Mouse (Mus musculus) embryo, embryonic 10.5 days (tissue): ENCODE data around the gene Rpgr.

Experiments
- DNase-seq: peaks from one replicate; pipeline ENCODE4 v3.0.0-alpha.2; 2015; ENCODE audit warnings: low spot score

Rpgr gene

DNA sequence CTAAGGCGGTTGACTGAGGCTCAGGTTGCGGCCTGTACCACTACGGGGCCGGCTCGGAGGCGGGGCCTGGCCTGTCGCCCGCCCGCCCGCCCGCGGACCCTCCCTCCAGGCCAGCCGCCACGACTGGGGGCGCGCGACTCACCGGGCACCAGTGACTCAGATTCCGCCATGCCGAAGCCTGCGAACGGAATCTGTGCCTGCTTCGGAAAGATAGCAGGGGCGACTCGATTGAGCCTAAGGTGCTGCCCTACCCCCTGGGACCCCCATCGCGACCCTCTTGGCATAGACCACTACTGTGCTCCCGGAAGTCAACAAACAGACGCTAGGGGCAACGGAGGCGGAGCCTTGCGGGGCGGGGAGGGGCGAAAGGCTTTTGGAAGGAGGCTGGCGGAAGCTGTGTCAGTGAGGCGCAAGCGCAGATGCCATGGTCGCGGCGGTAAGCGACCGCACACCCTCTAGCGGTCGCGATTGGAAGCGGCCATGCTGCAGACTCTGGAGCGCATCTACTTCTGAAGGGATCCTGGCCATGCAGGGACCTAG is at the start of gene Rpgr:
Rpgr (minus strand) TSS at position 511 of the 540 bp plus-strand sequence.
- DNase-seq: peak; percentile 92

DNA sequence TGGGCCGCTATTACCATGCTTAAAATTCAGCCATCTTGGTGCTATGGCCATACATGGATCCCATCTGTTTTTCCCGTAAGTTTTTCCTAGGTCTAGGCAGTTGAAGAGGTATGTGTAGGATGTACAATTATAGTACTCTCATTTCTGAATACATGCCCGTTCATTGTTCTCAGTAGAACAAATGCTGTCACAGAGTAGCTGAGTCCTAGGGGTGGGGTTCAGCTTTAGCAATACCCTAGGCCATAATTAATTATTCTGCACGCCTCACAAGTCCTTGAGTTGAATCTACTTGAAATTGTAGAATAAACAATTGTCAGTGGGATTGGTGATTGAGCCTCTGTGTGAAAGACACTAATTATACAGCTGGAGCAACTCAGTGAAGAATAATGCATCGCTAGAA is 41.5 kb upstream of the Rpgr start:
- no peak for DNase-seq

DNA sequence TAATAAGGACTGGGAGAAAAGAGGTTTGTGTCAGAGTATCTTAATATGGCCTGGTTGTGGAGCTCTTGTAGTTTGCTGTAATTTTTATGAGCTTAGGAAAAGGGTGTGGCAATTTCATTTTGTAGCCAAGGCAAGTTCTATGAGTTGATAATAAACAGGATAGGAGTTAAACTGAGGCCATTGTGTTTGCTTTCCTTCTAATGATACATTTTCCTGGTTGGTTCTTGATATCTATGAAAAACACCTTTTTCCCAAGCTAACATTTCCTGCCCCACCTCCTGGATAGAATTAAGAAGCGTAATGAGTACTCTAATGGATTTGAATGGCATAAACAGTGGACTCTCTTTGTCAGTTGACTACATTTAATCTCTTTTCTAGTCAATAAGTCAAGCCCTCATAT is 41.1 kb upstream of the Rpgr start:
- DNase-seq: no peak

DNA sequence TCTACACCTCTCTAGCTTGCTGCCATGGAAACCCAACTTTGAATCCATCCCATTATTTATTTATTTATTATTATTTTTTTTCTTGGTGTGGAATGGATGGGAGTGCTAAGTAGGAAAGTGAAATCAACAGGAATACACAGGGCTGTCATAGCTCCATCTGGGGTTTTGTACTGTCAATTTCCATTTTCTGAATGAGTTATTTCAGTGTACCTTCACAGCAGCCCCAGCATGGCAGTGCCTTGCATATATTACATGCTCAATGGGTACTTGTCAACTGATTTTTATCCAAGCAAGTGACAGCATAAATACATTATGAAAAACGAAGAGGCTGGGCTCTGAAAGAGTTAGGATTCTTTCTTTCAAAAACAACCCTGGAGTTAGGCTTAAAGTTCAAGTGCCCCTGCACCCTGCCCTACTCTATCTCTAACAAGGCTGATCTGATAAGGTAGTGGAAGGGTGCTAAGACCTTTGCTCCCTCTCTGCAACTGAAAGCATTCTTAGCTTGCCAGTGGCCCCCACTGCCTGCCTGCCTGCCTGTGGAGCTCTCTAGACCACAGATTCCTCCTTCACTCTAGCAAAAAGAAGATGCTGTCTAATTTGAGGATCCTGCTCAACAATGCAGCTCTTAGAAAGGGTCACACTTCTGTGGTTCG is 35.3 kb upstream of the Rpgr start, which contains the start of gene Otc:
Otc (plus strand) TSS at position 454 of the 653 bp plus-strand sequence.
- no peak for DNase-seq

DNA sequence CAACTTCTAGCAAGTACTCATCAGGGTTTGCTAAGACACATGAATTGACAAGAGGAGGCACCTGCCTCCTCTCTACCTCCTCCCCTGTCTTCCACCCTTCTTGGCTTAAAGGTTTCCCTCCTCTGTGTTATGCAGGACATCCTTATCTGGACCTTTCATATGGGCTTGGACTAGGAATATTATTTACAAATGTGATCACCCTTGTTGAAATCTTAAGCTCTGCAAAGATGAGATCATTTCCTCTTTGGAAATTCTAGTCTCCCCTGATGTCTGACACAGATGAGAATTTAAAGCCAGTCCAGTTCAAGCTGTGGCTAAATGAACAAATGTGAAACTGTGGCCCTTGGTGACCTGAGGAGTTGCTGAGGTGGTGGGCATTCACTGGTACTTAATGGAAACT is 34.6 kb upstream of the Rpgr start:
- DNase-seq: no peak

DNA sequence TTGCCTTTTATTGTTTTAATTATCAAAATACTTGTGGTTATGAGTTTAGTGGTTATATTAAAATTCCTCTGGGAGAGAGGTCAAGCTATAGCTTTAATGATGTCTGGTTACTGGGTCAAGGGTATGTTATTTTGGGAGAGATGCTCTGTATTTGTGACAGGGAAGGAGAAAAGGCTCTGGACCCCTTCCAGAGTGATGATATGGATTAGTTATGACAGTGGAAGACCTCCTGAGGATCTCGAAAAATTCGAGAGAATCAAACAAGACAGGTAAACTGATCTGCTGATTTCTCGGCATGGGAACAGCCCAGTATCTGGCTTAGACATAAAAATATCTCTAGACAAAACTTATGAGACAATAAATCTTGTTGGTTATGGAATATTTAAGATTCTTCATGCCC is 27.2 kb upstream of the Rpgr start:
- DNase-seq: no peak

DNA sequence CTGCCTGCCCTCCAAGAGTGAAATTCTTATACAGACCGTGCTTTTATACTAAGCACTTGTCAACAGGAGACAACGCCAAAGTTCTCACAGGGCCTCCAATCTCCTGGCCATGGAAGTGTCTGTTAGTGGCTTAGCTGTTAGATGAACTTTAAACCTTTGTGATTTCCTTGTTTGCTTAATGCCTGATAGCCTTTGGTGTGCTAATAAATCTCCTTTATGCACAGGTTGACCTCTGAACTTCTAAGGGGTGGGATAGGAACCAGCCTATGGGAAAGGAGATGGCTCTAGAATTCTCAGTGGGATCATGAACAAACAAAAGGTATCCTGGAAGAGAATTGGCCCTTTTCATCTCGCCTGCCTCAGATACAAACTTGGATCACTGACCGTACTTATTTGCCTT is 22.8 kb upstream of the Rpgr start:
- DNase-seq: peak; percentile 4

DNA sequence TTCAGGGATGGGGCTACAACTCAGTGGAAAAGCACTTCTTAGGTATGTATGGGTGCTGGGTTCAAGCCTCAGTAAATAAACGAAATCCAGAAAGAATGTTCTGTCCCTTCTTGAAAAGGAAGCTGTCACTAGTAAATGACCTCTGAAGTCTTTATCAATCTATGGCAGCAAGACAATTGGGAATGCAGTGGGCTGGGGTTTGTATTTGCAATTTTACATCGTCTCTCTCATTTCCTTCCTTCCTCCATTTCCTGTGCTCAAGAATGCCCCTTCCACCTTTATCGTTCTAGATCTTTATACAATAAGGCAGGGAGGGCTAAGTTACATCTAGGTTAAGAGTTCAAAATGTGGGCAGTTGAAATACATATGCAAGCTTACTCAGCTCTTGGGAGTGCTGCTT is 17.9 kb upstream of the Rpgr start:
- DNase-seq: no peak

DNA sequence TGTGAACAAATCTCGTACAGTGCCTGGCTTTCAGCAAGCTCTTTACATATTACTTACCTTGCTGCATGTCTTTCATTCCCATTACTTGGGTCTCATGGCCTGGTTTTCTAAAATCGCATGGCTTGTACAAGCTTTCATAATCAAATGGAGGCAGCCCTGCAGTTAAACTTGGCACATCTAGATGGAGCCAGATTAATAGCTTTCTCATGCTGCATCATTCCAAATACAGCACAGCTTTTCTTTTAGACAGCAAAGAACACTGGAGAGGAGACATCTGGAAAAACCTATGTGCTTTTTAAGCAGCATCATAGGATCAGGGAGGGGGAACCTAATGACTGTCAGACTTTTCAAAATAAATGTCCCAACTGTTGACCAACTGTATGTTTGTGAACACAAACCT is 16.3 kb upstream of the Rpgr start:
- no peak for DNase-seq

DNA sequence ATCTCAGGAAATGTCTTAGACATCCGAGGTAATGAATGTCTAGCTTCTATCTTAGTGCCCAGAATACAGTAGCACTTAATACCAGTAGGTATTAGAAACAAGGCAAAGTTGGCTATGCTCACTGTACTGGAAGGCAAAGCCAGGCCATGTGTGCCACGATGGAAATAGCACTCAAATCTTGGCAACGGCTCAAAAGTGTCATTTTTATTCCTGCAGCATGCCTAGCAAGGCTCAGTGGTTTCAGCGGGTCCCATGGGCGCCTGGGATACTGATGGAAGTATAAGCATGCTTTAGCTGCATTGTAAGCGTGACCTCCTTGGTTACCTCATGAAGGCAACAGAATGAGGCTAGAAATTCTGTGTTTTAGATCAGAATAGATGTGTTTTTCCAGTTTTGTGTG is 2.6 kb upstream of the Rpgr start:
- no peak for DNase-seq

DNA sequence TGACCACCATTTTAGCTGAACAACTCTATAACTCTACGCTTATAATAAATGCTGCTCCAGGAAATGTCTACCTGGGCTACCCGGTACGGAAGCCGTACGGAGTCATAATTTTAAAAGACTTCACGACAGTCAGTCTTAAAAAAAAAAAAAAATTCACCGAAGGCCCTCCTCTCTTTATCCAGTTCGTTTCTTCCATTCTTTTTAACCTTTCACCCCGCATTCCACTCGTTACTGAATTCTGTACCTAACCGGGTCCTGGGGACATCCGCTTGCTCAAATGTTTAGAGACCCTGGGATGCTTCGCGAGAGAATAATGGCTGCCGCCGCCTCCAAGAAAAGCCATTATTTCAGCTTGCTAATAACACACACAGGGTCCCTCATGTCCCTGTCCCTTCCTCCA is 748 bp downstream of the Rpgr start:
- DNase-seq: peak; percentile 59

DNA sequence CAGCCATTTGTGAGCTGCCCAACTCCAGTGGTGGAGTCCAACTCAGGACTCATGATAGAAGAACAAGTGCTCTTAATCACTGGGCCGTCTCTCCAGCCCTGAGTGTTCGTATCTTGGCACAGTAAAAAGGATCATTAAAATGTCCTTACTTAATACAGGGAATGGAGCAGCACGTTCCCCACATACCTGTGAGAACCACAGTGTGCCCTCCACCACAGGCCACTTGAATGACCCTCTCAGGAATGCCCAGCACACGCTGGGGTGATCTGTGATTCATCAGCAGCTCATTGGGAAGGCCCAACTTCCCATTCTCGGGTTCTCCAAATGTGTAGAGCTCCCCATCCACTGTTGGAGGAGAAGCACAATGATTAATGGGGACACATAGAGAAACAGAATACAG is 10.8 kb downstream of the Rpgr start:
- no peak for DNase-seq

DNA sequence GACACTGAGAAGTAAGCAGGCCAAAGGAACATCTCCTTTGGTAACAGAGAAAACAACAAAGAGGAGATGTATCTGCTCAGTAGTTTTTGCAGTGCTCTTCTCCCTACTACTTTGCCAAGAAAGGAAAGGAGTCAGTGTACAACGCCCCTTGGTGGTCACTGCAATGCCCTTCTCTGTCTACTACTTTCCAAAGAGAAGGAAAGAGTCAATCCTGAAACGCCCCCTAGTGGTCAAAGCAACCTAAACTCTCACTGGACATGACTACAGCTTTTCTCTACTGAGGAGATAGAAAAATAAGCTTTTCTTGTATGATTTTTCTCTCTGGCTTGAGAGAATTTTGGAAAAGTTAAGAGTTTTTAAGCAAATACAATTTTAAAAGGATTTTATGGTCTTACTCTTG is 15.4 kb downstream of the Rpgr start:
- peak; percentile 77 for DNase-seq

DNA sequence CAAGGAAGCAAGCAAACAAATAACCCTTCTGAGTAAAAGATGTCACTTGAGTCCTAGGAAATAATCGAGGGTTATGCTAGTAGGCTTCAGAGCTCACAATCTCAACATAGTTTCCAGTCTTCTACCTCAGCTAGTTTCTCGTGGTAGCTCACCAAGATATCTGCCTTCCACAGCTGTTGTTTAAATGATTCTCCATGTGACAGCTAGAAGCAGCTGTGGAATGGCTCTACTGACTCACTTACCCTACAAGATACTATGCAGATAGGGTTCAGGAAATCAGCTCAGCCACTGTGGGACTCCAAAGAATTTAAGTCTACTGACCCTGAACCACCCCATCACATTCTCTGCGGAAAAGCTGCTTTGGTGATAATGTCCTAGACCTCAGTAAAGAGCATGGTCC is 64.3 kb downstream of the Rpgr start:
- DNase-seq: no peak

DNA sequence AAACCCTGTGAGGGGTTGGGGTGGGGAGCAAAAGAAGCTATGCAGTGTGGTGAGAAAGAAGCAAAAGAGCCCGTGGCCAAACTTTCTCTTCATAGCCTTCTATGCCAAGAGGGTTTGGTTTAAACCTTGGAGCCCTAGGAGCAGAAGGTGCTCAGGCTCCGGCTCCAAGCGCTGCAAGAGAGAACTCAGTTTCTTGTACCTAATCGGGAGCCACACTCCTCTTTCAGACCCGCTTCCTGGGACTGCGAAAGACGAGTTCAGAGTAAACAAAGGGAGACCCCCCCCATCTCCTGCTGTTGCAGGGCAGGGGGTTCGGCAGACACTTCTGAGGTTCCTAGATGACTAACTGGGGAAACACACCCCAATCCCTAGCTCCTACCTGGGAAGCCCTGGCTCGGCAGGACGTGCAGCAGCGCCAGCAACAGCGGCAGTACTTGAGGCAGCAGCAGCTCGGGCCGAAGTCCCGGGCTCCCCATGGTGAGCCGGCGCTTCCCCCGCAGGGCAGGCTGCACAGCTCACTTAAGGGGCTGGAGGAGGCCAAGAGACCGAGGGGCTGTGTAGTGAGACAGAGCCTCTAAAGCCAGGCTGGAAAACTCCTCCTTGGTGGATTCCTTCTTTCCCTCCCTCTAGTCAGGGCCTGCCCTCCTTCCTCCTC is 99.5 kb downstream of the Rpgr start, which contains the start of gene Srpx:
Srpx (minus strand) TSS at position 645 of the 655 bp plus-strand sequence.
- DNase-seq: peak; percentile 19

DNA sequence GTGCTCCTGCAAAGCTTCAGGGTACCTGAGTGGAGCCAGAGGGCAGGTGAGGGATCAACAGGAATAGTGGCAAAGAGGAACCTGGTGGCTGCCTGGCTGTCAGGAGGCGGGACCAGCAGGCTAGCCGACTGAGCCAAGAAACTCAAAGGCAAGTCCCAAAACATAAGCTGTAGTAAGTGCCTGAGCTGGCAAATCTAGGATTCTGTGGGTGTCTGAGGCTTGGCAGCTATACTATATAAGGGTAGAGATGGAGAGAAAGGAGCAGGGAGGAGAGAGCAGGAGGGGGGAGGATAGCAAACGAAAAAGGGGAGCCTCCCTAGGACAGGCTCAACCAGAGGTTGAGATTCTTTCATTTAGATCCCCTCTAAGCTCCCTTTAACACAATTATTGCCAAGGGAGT is 100.9 kb downstream of the Rpgr start:
- no peak for DNase-seq

DNA sequence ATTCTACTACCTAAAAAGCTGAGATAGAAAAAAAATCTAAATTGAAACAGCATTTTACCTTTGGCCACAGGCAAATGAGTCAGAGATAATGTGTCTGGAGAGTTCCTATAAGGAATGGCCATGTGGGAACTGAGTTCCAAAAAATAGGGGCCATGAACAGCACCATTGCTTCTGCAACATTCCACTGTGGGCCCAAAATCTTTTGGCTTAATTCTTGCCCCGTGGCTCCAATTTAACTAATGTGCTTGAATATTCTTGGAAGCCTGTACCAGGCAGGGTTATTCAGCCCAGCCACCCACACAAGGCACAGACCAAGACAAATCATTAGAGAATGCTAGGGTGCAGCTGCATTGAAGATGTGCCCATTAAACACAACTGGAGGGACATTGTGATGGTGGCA is 106.0 kb downstream of the Rpgr start:
- DNase-seq: no peak

DNA sequence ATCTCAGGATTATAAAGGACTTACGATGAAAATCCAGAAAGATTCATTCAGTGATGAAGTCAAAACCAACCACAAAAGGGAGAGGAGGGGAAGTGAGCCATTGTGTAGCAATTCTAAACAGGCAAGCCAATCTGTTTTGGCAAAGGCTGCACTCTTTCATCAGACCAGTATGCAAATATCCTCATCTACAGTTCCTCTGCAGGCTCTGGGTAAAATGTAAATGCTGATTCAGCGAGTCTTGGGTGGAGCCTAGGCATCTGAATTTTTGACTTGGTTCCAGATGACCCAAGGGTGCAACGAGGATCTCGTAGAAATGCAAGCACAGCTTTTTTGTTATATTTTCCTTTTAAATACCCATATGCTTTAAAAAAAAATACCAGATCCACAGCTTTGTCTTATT is 108.2 kb downstream of the Rpgr start:
- no peak for DNase-seq

DNA sequence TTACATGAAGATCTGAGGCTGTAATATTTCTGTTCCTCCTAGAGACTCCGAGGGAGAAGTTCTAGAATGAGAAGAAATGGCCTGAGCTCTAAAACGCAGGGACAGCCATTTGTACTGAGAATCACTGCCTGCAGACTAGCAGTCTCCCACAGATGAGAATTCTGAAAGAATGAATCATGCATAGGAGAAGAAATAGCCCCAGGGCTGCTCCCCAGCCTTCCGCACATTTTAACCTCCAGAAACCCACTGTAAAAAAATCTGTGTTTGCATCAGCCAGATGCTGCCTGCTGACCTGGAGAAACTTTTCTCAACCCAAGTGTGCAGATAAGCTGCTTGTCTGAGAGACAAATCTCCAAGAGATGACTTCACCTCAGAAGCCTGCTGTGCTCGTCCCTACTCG is 111.2 kb downstream of the Rpgr start:
- no peak for DNase-seq

DNA sequence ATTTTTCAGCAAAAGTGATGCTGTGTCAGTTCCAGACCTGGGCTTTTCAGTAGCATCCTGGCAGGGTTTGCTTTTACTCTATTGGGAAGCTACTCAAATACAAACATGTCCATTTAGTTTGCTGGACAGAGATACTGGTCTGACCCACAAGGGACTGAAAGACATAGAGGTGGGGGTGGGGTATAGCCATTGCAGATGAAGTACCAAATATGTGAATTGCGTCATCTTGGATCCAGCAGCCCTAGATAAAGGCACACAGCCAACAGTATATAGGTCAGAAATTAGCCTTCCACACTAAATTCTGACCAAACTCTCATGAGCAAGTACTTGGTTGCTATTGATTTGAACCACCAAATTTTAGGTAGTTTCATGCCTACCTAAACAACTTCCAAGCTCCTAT is 114.0 kb downstream of the Rpgr start:
- no peak for DNase-seq

DNA sequence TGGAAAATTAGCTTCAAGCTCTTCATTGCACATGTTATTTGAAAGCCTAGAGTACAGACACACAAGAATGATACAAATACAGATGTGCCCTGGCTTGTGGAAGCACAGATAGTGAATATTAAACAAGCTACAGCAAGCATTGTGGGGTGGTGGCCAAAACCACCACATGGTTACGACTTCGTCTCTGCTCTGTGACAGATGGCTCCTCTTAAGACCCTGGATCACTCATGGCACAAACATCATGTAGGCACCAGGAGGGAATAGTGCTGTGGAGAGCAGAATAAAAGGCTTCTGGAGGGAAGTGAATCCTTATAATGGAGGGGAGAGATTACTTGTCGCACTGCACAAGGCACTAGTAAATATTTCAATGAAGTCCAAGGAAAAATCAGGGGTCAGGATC is 120.9 kb downstream of the Rpgr start:
- no peak for DNase-seq

DNA sequence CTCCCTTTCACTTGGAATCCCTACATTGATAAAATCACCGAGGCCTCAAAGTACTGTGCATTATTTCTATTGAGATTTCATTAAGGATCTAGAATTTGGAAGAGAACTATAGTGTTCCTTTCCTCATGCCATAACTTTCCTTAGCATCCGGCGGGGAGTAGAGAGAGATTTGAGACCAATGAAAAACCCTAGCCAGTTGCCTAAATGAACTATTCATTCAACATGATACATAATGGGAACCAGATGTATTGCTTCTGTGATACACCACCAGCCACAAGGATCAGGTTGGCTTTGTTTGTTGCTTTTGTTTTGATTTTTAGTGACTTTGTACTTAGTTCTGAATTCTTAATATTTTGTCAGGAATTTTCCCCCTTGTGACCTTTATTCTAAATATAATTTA is 136.3 kb downstream of the Rpgr start:
- DNase-seq: peak; percentile 9

DNA sequence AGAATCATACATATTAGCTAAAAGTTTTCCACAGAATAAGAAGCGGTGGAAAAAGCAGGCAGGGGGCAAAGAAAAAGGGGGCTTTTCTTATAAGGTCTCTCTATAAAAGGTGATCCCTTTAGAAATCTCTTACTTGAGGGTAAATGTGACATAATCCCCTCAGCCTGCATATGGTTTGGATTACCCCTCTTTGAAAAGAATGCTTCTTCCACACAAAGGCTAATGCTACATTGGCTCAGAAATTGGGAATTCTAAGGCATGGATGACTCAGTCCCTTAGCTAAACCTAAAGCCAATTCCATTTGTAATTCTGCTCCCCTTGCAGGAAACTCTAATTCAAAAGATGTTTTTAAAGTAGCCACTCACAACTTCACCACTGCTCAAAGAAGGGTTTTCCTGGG is 136.7 kb downstream of the Rpgr start:
- DNase-seq: peak; percentile 20

DNA sequence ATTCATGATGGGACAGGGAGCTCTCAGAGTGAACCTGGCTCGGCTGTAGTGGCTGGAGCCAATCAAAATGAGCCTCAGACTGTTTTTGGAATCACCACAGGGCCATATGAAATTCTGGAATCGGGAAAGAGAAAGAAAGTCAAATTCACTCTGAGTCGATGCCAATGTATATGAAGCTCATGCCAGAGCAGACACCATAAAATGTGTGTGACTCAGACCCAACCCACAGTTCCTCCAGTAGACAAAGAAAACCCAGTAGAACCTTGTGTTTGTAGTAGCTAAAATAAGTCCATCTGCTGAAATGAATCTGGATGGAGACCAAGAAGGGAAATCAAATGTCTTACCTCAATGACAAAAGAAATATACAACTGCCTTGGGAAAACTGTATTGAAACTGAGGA is 142.8 kb downstream of the Rpgr start:
- DNase-seq: no peak
